Mouse (Mus musculus): ENCODE measurements at regions not wholly inside any gene's neighbourhood (a gene's known extent, or its start where the extent isn't known, plus 50 kb on each side); places are given as distances from the start of the nearest gene placed in this dataset.

GRCm38 (mm10) chr10:10185298-10185883 is 284.5 kb upstream of the Stxbp5 start:
- Histone ChIP-seq H3K9ac (ENCODE audit: insufficient read depth, low read depth) (no peak overlapping the region), H3K79me2 (replicated peaks; ENCODE audit: control insufficient read depth, extremely low read depth, insufficient read depth, poor library complexity, severe bottlenecking) (no peaks in the 10 kb centered on the region), H3K4me1 (ENCODE audit: control insufficient read depth in 1 of 2, insufficient read depth in 2 of 2) (peaks cover 3 to 42% of the 10 kb centered on the region in 2 experiments; a peak in 3 of 4 replicates), H3K27ac (ENCODE audit: insufficient read depth, low read depth) (no peak overlapping the region), H3K27me3 (replicated peaks) (no peaks in the 10 kb centered on the region), H3K36me3 (replicated peaks in 1 of 2; ENCODE audit: control insufficient read depth in 1 of 2, insufficient read depth in 1 of 2, low read length in 1 of 2) (no peaks in the 10 kb centered on the region), H3K4me2 (ENCODE audit: insufficient read depth, low read depth, poor library complexity, severe bottlenecking) (no peak overlapping the region; the same call in 1 of the 2 replicates), H3K4me3 (replicated peaks in 1 of 3; ENCODE audit: low read depth in 2 of 3, low read length in 2 of 3, poor library complexity in 1 of 3) (no peak overlapping the region), H3K9me3 (replicated peaks; ENCODE audit: low read length) (no peaks in the 10 kb centered on the region)
- no peak for TF ChIP-seq JUN (IDR thresholded peaks at IDR 0.05; ENCODE audit: insufficient read depth, low read depth, low read length)
- no peak for TF ChIP-seq PAX5 (IDR thresholded peaks at IDR 0.05; ENCODE audit: low read length)
- TF ChIP-seq CTCF (conservative IDR thresholded peaks at IDR 0.05 in 1 of 2, IDR thresholded peaks at IDR 0.05 in 1 of 2; ENCODE audit: low read depth in 2 of 2, low read length in 2 of 2) = no peak
- no peak for TF ChIP-seq SIN3A (IDR thresholded peaks at IDR 0.05; ENCODE audit: low read length)
- no peak for TF ChIP-seq IRF4 (IDR thresholded peaks at IDR 0.05; ENCODE audit: low read depth, low read length)
- no peak for TF ChIP-seq HCFC1 (IDR thresholded peaks at IDR 0.05; ENCODE audit: low read depth, low read length)
- TF ChIP-seq MAZ (IDR thresholded peaks at IDR 0.05; ENCODE audit: low read depth, low read length) = no peak
- no peak for TF ChIP-seq UBTF (IDR thresholded peaks at IDR 0.05; ENCODE audit: low read depth, low read length)
- no peak for TF ChIP-seq BHLHE40 (IDR thresholded peaks at IDR 0.05; ENCODE audit: low read depth, low read length)
- no peak for TF ChIP-seq MYC (IDR thresholded peaks at IDR 0.05; ENCODE audit: low read depth, low read length)
- TF ChIP-seq MAFK (IDR thresholded peaks at IDR 0.05; ENCODE audit: insufficient replicate concordance, low read length) = no peak
- TF ChIP-seq KAT2A (IDR thresholded peaks at IDR 0.05; ENCODE audit: insufficient replicate concordance, low read length) = no peak
- no peak for TF ChIP-seq RCOR1 (conservative IDR thresholded peaks at IDR 0.05; ENCODE audit: low read depth, low read length)
- no peak for TF ChIP-seq POLR2AphosphoS2 (IDR thresholded peaks at IDR 0.05; ENCODE audit: low read depth, low read length)
- no peak for TF ChIP-seq MXI1 (IDR thresholded peaks at IDR 0.05; ENCODE audit: low read depth, low read length)
- TF ChIP-seq ZC3H11A (IDR thresholded peaks at IDR 0.05; ENCODE audit: low read depth, low read length) = no peak
- TF ChIP-seq NELFE (IDR thresholded peaks at IDR 0.05; ENCODE audit: low read depth, low read length) = no peak
- no peak for TF ChIP-seq E2F4 (IDR thresholded peaks at IDR 0.05; ENCODE audit: insufficient replicate concordance, low read depth, low read length)
- no peak for TF ChIP-seq TBP (conservative IDR thresholded peaks at IDR 0.05; ENCODE audit: low read depth, low read length)
- TF ChIP-seq ELF1 (IDR thresholded peaks at IDR 0.05; ENCODE audit: low read depth, low read length) = no peak
- dilution Hi-C loops (cut with MboI; ENCODE audit: extremely low pct_ligation_motif_present, extremely low pct_unique_long_range_greater_than_20kb, low sequenced_read_pairs) = no loop called here
- DNase-seq (ENCODE audit: extremely low read depth) = no peak
- in situ Hi-C loops (cut with MboI; ENCODE audit: low pct_ligation_motif_present, low pct_unique_long_range_greater_than_20kb, low sequenced_read_pairs) = no loop called here

DNA sequence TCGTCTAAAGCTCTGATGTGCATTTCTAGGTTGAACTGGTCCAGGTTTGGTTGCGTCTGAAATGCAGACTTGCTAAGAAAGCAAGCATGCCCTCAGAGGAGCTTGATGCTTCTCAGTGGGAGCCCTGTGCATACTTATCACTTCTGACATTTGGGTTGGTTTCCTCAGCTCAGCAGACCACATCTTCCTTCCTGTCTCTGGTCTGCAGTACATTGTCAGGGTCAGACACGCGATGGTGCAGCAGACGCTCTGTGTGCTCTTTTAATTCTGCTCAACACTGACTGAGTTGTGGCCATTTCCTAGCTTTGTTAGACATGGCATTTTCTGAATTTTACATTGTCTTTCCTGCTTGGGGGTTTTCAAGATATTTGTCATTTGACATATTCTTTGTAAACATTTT is 283.5 kb upstream of the Stxbp5 start:
- Histone ChIP-seq H3K27me3 (replicated peaks) (no peaks in the 10 kb centered on the region), H3K79me2 (replicated peaks; ENCODE audit: control insufficient read depth, extremely low read depth, insufficient read depth, poor library complexity, severe bottlenecking) (no peaks in the 10 kb centered on the region), H3K9me3 (replicated peaks; ENCODE audit: low read length) (no peaks in the 10 kb centered on the region), H3K4me3 (replicated peaks in 1 of 3; ENCODE audit: low read depth in 2 of 3, low read length in 2 of 3, poor library complexity in 1 of 3) (no peak overlapping the region), H3K36me3 (replicated peaks in 1 of 2; ENCODE audit: control insufficient read depth in 1 of 2, insufficient read depth in 1 of 2, low read length in 1 of 2) (no peaks in the 10 kb centered on the region), H3K27ac (ENCODE audit: insufficient read depth, low read depth) (no peak overlapping the region), H3K4me1 (ENCODE audit: control insufficient read depth in 1 of 2, insufficient read depth in 2 of 2) (peaks cover 3 to 34% of the 10 kb centered on the region in 2 experiments; a peak in 3 of 4 replicates), H3K9ac (ENCODE audit: insufficient read depth, low read depth) (no peak overlapping the region), H3K4me2 (ENCODE audit: insufficient read depth, low read depth, poor library complexity, severe bottlenecking) (peak overlapping the region; percentile 33)
- dilution Hi-C loops (cut with MboI; ENCODE audit: extremely low pct_ligation_motif_present, extremely low pct_unique_long_range_greater_than_20kb, low sequenced_read_pairs) = no loop called here
- peak; percentile 45 for DNase-seq (ENCODE audit: extremely low read depth)
- in situ Hi-C loops (cut with MboI; ENCODE audit: low pct_ligation_motif_present, low pct_unique_long_range_greater_than_20kb, low sequenced_read_pairs) = no loop called here
- no peak for TF ChIP-seq NELFE (IDR thresholded peaks at IDR 0.05; ENCODE audit: low read depth, low read length)
- no peak for TF ChIP-seq MYC (IDR thresholded peaks at IDR 0.05; ENCODE audit: low read depth, low read length)
- TF ChIP-seq MAFK (IDR thresholded peaks at IDR 0.05; ENCODE audit: insufficient replicate concordance, low read length) = no peak
- no peak for TF ChIP-seq USF1 (IDR thresholded peaks at IDR 0.05; ENCODE audit: low read depth, low read length)
- no peak for TF ChIP-seq CHD1 (IDR thresholded peaks at IDR 0.05; ENCODE audit: low read depth, low read length)
- no peak for TF ChIP-seq MXI1 (IDR thresholded peaks at IDR 0.05; ENCODE audit: low read depth, low read length)
- no peak for TF ChIP-seq ZKSCAN1 (IDR thresholded peaks at IDR 0.05; ENCODE audit: borderline replicate concordance, low read depth, low read length)
- TF ChIP-seq RAD21 (IDR thresholded peaks at IDR 0.05; ENCODE audit: low read depth, low read length) = no peak
- TF ChIP-seq ETS1 (conservative IDR thresholded peaks at IDR 0.05; ENCODE audit: low read depth, low read length) = no peak
- no peak for TF ChIP-seq RCOR1 (conservative IDR thresholded peaks at IDR 0.05; ENCODE audit: low read depth, low read length)
- no peak for TF ChIP-seq TBP (conservative IDR thresholded peaks at IDR 0.05; ENCODE audit: low read depth, low read length)
- no peak for TF ChIP-seq POLR2AphosphoS2 (IDR thresholded peaks at IDR 0.05; ENCODE audit: low read depth, low read length)
- no peak for TF ChIP-seq KAT2A (IDR thresholded peaks at IDR 0.05; ENCODE audit: insufficient replicate concordance, low read length)
- no peak for TF ChIP-seq SIN3A (IDR thresholded peaks at IDR 0.05; ENCODE audit: low read length)
- TF ChIP-seq USF2 (conservative IDR thresholded peaks at IDR 0.05; ENCODE audit: low read depth, low read length) = no peak
- no peak for TF ChIP-seq MAX (IDR thresholded peaks at IDR 0.05; ENCODE audit: low read length)
- TF ChIP-seq HCFC1 (IDR thresholded peaks at IDR 0.05; ENCODE audit: low read depth, low read length) = no peak
- no peak for TF ChIP-seq PAX5 (IDR thresholded peaks at IDR 0.05; ENCODE audit: low read length)
- TF ChIP-seq ELF1 (IDR thresholded peaks at IDR 0.05; ENCODE audit: low read depth, low read length) = no peak
- TF ChIP-seq MEF2A (IDR thresholded peaks at IDR 0.05; ENCODE audit: borderline replicate concordance, low read depth, low read length) = no peak
